Mouse (Mus musculus) cerebellum, adult 11 months (tissue): ENCODE data around the gene B830017H08Rik.

Experiments used
- DNase-seq: peaks from one replicate; pipeline ENCODE4 v3.0.0; 2022

Gene B830017H08Rik

DNA sequence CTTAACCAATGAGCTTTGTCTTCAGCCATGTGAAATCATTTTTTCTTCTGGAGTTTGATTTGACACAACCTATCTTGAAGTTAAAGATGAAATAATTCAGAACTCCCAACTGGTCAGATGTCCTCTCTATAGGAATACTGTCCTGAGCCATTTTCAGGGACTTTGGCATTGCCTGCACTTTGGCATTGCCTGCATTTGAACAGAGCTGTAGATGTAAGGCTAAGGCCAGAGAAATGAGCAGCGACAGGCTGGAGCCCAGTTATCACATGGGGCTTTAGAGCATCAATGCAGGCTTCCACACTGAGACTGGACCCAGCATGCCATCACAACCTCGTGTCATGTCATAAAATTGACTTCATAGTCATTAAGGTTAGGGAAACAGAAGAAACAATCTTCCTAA lies 20.3 kb downstream of the B830017H08Rik start:
- no peak for DNase-seq

DNA sequence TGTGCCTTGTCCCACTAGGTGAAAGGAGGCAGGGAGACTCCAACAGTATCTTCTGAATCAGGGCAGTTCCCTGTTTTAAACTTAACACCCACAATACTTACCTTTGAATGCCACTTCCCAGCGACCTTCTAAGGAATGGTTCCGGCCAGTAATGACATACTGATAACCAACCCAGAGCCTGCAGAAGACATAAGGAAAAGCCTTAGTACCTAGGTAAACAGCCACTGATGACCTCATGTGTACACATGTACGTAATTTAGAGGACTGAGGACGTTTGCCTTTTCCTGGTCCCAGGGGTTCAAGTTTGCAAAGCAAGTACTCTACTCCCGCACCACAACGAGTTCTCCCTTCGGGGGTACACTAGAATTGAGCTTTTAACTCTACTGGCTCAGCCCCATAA lies 24.2 kb downstream of the B830017H08Rik start:
- no peak for DNase-seq

DNA sequence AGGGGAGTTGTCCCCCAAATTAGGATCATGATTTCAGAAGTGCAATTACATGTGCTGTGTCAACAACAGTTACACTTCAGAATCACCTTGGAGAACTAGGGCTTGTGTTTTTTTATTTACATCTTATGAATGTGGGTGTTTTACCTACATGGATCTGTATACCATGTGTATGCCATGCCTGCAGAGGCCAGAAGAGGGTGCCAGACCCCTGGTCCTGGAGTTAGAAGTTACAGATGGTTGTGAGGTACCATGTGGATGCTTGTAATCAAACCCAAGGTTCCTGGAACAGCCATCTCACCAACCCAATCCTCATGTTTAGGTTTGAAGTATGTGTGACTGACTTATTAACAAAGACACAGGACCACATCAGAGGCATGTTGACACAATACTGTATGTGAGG lies 25.7 kb downstream of the B830017H08Rik start:
- no peak for DNase-seq

DNA sequence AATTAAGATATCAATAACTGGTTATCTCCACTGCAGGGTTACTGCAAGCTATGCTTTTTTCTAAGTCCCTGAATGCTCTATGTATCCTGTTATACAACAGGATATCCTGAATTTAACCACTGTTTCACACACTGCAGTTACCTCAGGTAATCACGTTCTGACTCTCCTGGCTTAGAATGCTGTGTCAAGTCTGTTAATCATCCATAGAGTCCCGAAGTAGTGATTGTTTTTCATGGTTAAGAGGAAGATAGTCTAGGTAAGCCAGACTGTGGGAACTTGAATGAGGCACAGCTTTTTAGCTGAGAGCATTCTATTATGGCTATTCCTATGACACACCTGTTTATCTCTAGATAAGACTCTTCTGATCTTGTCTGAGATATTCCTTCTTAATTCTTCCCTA lies 32.4 kb downstream of the B830017H08Rik start:
- no peak for DNase-seq

DNA sequence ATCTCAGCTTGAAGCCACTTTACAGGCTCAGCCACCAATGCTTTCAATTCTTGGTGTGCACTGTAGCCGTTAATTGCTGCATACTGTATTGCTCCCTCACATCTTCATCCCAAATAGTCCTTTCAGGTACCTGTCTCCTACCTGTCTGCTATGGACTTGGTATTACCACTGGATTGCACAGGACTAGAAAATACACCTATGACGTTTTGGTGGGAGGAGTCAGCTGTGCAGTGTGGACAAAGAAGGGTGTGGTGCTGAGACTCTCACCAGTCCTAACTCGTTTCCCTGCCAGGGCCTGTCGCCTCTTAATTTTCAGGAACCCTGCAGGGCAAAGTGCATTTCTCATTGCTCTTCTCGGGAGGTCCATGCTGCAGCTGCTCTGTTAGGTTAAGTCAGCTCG lies 32.8 kb downstream of the B830017H08Rik start:
- DNase-seq = no peak

DNA sequence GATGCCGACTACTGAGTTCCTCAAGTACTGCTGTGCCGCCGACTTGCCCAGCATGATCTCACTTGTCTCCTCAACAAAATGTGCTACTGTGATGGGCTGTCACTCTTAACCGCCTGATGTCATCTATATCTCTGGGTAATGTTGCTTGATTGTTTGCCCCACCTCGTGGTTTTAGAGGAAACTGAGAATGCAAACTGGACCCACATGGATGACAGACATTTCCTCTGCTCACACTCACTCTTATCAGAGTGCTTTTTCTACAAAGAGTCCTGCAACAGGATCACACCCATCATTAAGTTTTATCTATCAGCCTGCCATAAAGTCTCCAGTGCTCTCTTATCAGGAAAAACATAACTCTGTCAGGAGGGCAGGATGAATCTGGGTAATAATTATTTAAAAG lies 38.3 kb downstream of the B830017H08Rik start:
- DNase-seq = no peak

DNA sequence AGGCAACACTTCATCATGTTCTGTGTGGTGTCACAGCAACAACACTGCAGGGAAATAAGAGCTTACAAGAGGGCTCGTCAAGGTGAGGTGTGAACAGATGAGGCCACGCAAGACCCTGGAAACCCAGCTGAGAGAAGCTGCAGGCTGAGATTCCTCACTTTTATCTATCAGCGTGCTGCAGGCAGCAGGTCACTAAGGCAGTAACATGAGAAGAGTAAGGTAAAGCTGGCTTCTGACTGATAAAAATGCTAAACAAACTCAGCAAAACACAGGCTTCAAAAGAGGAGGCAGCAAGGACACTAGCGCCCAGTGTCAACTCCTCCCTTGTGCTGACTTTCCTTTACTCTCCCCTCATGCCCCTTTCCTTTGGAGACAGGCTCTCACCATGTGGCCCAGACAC lies 40.1 kb downstream of the B830017H08Rik start:
- DNase-seq = no peak

DNA sequence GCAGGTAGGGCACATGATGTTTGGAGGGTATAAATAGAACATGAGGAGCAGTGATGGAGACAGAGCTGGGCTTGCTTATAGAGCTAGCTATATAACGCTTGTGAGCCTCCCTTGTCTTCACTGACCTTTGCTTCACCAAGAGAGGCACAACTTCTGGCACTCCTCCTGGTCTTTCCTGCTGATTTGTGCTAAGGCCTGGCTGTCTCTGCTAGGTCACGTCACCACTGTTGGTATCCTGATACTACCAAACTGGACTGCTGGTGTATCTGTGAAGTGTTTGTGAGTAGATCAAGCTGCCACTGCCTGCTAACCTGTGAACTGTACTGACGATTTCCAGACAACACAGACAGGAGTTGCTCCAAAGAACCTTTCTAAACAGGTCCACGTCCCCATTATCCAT lies 42.3 kb downstream of the B830017H08Rik start:
- DNase-seq = no peak

DNA sequence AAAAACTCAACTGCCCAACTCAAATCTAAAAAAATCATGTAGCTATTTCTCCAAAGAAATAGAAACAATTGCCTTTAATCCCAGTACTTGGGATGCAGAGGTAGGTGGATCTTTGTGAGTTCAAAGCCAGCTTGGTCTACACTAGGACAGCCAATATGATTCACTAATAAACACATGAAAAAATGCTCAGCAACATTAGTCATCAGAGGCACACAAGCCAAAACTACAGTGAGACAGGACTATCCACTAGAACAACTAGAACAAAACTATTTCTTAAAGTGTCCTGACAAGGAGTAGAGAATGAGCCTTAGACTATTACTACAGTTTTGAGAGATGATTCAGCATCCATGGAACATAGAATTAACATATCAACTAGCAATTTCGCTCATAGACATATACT lies 43.2 kb downstream of the B830017H08Rik start:
- DNase-seq = no peak

DNA sequence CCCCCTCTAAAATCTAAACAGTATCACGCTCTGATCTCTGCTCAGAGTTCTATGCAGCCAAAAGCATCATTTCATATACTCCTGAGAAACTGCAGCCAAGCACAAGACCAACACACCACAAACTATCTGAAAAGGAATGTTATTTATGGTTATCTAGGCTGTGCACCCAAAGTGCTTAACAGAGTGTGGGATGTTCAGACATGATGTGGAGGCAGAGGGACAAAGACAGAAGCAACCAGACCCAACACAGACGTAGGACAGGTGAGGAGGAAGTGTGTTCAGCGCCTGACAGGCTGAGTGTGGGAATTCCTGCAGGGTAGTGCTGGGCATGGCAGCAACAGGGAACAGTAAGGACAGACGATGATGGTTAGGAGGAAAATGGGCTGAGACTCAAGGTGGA lies 46.6 kb downstream of the B830017H08Rik start:
- no peak for DNase-seq

DNA sequence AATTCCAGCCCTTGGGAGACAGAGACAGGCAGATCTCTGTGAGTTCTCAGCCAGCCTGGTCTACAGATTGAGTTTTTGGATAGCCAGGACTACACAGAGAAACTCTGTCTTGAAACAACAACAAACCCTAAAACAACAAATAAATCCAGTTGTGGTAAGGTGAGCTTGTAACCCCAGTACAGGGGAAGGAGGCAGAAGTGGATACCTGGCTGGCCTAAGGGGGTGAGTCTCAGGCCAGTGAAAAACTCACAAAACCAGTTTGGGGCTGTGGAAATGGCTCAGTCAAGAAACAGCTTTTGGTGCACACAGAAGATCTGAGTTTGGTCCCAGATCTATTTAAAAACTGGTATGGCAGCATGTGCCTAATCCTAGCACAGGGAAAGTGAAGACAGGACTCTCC lies 49.3 kb downstream of the B830017H08Rik start:
- DNase-seq = no peak

DNA sequence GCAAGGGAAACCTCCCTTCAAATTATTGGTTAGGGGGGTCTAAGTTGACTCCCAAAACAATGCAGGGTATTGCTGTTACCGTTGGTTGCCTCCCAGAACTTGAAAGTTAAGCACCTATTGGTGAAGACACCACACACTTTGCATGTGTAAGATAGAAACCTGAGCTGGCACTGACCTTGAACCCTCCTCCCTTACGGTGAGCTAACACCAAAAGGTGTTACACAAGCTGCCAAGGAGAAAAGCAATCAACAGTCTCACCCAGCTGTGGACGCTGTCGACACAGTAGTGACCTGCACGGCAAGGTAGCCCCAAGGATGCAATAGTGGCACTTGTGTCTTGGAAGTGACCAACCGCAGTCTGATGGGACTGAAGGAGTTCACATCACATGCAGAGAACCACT lies 51.2 kb downstream of the B830017H08Rik start:
- DNase-seq = no peak
